Mouse (Mus musculus) urinary bladder, postnatal 10 days (tissue): ENCODE data around the gene Rsrp1.

ENCODE experiments used
- DNase-seq: peaks from one replicate; pipeline ENCODE4 v3.0.0; 2022; ENCODE audit warnings: low spot score

Rsrp1 gene

GRCm38 (mm10) chr4:134922111-134922924 lies 1.1 kb upstream of the Rsrp1 start:
- no peak for DNase-seq

- DNase-seq: no peak
Measured at GRCm38 (mm10) chr4:134922925-134923244, 507 bp upstream of the Rsrp1 start.

- no peak for DNase-seq
Measured at GRCm38 (mm10) chr4:134924019-134924741, 788 bp downstream of the Rsrp1 start.

- no peak for DNase-seq
Measured at GRCm38 (mm10) chr4:134925206-134925605, 1.8 kb downstream of the Rsrp1 start.

- DNase-seq: no peak
Measured at GRCm38 (mm10) chr4:134927815-134928463, 4.5 kb downstream of the Rsrp1 start.

GRCm38 (mm10) chr4:134928464-134928836 lies 5.1 kb downstream of the Rsrp1 start:
- DNase-seq: no peak

GRCm38 (mm10) chr4:134929536-134929935 lies 6.1 kb downstream of the Rsrp1 start:
- no peak for DNase-seq

GRCm38 (mm10) chr4:134930190-134930589 lies 6.8 kb downstream of the Rsrp1 start:
- DNase-seq: no peak

GRCm38 (mm10) chr4:134930684-134931481 lies 7.5 kb downstream of the Rsrp1 start, which contains the start of gene Syf2:
Syf2 (plus strand) TSS chr4:134930898.
- peak; percentile 80 for DNase-seq

GRCm38 (mm10) chr4:134937240-134938176 lies 14.1 kb downstream of the Rsrp1 start:
- DNase-seq: no peak

GRCm38 (mm10) chr4:134939900-134940299 lies 16.5 kb downstream of the Rsrp1 start:
- no peak for DNase-seq

- no peak for DNase-seq
Measured at GRCm38 (mm10) chr4:134943758-134944538, 20.6 kb downstream of the Rsrp1 start.

GRCm38 (mm10) chr4:134946024-134946744 lies 22.8 kb downstream of the Rsrp1 start:
- no peak for DNase-seq

GRCm38 (mm10) chr4:134950518-134951091 lies 27.2 kb downstream of the Rsrp1 start:
- DNase-seq: no peak

GRCm38 (mm10) chr4:134954461-134954860 lies 31.1 kb downstream of the Rsrp1 start:
- no peak for DNase-seq

GRCm38 (mm10) chr4:134955196-134955595 lies 31.8 kb downstream of the Rsrp1 start:
- DNase-seq: no peak

- DNase-seq: no peak
Measured at GRCm38 (mm10) chr4:134955845-134956244, 32.5 kb downstream of the Rsrp1 start.

- DNase-seq: no peak
Measured at GRCm38 (mm10) chr4:134956328-134956727, 32.9 kb downstream of the Rsrp1 start.
